In the genomic region with DNA sequence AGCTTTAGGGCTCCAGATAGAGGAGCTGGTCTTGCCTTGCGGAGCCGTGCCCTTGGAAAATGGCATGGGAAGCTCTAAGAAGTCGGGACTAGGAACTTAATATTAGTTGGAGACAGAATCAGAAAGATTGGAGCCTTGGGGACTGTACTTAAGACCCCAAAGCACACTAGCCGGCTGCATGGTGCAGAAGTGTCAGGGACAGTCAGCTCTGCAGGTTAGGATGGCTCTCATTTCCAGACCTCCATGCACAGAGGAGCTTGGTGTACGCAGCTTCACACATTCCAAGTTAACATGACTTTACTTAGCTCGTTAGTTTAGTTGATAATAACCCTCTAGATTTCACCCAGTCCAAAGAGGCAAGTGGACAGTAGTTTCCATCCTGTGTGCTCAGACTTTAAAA, we compare ENCODE assay signal across 8 mouse cellular contexts. TPM values are rescaled to one million over a fixed set of nuclear protein-coding genes. Genes with fewer than 3 reads are reported as not detected.
A peak's percentile ranks its signal among the peaks of the same experiment; 100 is the strongest.
DNase-seq lines count a peak whose midpoint lies in the region; ATAC-seq and TF ChIP-seq lines count a peak whose summit lies in the region.

No protein-coding gene starts in this region.

- WGBS in kidney, postnatal 0 days = 10% methylated on average over 6 of the region's 6 CpGs
- WGBS in embryonic facial prominence, embryonic 10.5 days = 17% methylated on average over 6 of the region's 6 CpGs
- WGBS in hindbrain, postnatal 0 days = 9% methylated on average over 6 of the region's 6 CpGs
- WGBS in midbrain, embryonic 16.5 days = 11% methylated on average over 6 of the region's 6 CpGs

- no peak for ATAC-seq in kidney, postnatal 0 days (replicated peaks; ENCODE audit: low FRiP score, low read depth)
- ATAC-seq in hindbrain, postnatal 0 days = 0 out of 2 replicates have a peak, but pooled peaks have one; percentile 6
- peak; percentile 66 for ATAC-seq in midbrain, embryonic 16.5 days

- H3K36me3 ChIP-seq in kidney, postnatal 0 days (ENCODE audit: insufficient read depth, low read length) = 0 out of 2 replicates have a peak, but pooled peaks cover 3% of the 10 kb centered on the region
- peaks cover 25% of the 10 kb centered on the region for H3K36me3 ChIP-seq in embryonic facial prominence, embryonic 10.5 days (replicated peaks)
- H3K36me3 ChIP-seq in hindbrain, postnatal 0 days (ENCODE audit: insufficient read depth, low read length) = peaks cover 17% of the 10 kb centered on the region; the same call in 1 of the 2 replicates
- H3K36me3 ChIP-seq in midbrain, embryonic 16.5 days (ENCODE audit: control insufficient read depth, insufficient read depth, low read length) = peaks cover 6% of the 10 kb centered on the region; the same call in 1 of the 2 replicates

- peak overlapping the region; percentile 70 for H3K9ac ChIP-seq in kidney, postnatal 0 days (ENCODE audit: low read depth, low read length)
- H3K9ac ChIP-seq in hindbrain, postnatal 0 days (replicated peaks; ENCODE audit: low read length) = peak overlapping the region; percentile 88
- peak overlapping the region; percentile 93 for H3K9ac ChIP-seq in midbrain, embryonic 16.5 days (ENCODE audit: low read depth, low read length)

- no peak for DNase-seq in kidney, postnatal 0 days (ENCODE audit: low spot score)
- no peak for DNase-seq in kidney, postnatal 14 days
- DNase-seq in embryonic facial prominence, embryonic 10.5 days (ENCODE audit: low spot score) = no peak
- no peak for DNase-seq in hindbrain, postnatal 0 days (ENCODE audit: low spot score)
- no peak for DNase-seq in left cerebral cortex, postnatal 36 days (ENCODE audit: low spot score in 2 of 2)
- no peak for DNase-seq in kidney, adult 11 months
- no peak for DNase-seq in left cerebral cortex, adult 9 months (ENCODE audit: low spot score in 2 of 2)

- H3K27me3 ChIP-seq in kidney, postnatal 0 days (ENCODE audit: insufficient read depth, low read length) = no peaks in the 10 kb centered on the region
- 0 out of 2 replicates have a peak, but pooled peaks cover 10% of the 10 kb centered on the region for H3K27me3 ChIP-seq in embryonic facial prominence, embryonic 10.5 days (replicated peaks; ENCODE audit: low read depth, poor library complexity, severe bottlenecking)
- no peaks in the 10 kb centered on the region for H3K27me3 ChIP-seq in hindbrain, postnatal 0 days (ENCODE audit: insufficient read depth, low read length)
- H3K27me3 ChIP-seq in midbrain, embryonic 16.5 days (ENCODE audit: control insufficient read depth, insufficient read depth, low read depth, low read length) = no peaks in the 10 kb centered on the region

- intact Hi-C loops in left cerebral cortex, postnatal 36 days (cut with DNase I) = no loop called here

- peak overlapping the region; percentile 89 for H3K27ac ChIP-seq in kidney, postnatal 0 days
- peak overlapping the region; percentile 87 for H3K27ac ChIP-seq in embryonic facial prominence, embryonic 10.5 days (replicated peaks)
- H3K27ac ChIP-seq in hindbrain, postnatal 0 days = peak overlapping the region; percentile 86
- peak overlapping the region; percentile 86 for H3K27ac ChIP-seq in midbrain, embryonic 16.5 days (ENCODE audit: low read length)

- H3K4me3 ChIP-seq in kidney, postnatal 0 days (replicated peaks; ENCODE audit: low read depth, low read length) = peak overlapping the region; percentile 61
- H3K4me3 ChIP-seq in embryonic facial prominence, embryonic 10.5 days = peak overlapping the region; percentile 71
- H3K4me3 ChIP-seq in hindbrain, postnatal 0 days (ENCODE audit: low read length) = peak overlapping the region; percentile 75
- H3K4me3 ChIP-seq in midbrain, embryonic 16.5 days (ENCODE audit: low read depth, low read length) = peak overlapping the region; percentile 79

- TF ChIP-seq CTCF in kidney, postnatal 0 days (IDR thresholded peaks at IDR 0.05; ENCODE audit: low read depth) = no peak
- TF ChIP-seq CTCF in hindbrain, postnatal 0 days (IDR thresholded peaks at IDR 0.05; ENCODE audit: low read depth) = no peak

- H3K9me3 ChIP-seq in kidney, postnatal 0 days (replicated peaks; ENCODE audit: low read length) = no peaks in the 10 kb centered on the region
- H3K9me3 ChIP-seq in embryonic facial prominence, embryonic 10.5 days = no peaks in the 10 kb centered on the region
- no peaks in the 10 kb centered on the region for H3K9me3 ChIP-seq in hindbrain, postnatal 0 days (ENCODE audit: low read length)
- no peaks in the 10 kb centered on the region for H3K9me3 ChIP-seq in midbrain, embryonic 16.5 days (replicated peaks; ENCODE audit: control insufficient read depth, low read length, poor library complexity, severe bottlenecking)

- peak overlapping the region; percentile 80 for H3K4me2 ChIP-seq in kidney, postnatal 0 days (ENCODE audit: low read length)
- peak overlapping the region; percentile 97 for H3K4me2 ChIP-seq in hindbrain, postnatal 0 days (ENCODE audit: low read depth, low read length)
- peak overlapping the region; percentile 88 for H3K4me2 ChIP-seq in midbrain, embryonic 16.5 days (ENCODE audit: low read length)

- 0 out of 2 replicates have a peak, but pooled peaks cover 8% of the 10 kb centered on the region for H3K4me1 ChIP-seq in kidney, postnatal 0 days (replicated peaks; ENCODE audit: insufficient read depth, low read length)
- H3K4me1 ChIP-seq in embryonic facial prominence, embryonic 10.5 days = peaks cover 14% of the 10 kb centered on the region
- H3K4me1 ChIP-seq in hindbrain, postnatal 0 days (ENCODE audit: insufficient read depth, low read length) = peaks cover 7% of the 10 kb centered on the region; the same call in 1 of the 2 replicates
- peaks cover 11% of the 10 kb centered on the region for H3K4me1 ChIP-seq in midbrain, embryonic 16.5 days (ENCODE audit: control insufficient read depth, insufficient read depth, low read length)

RNA-seq across cellular contexts. Expression of a gene that starts 0.6 kb away (rescaled TPM):
- 27.5 and 30.6 TPM in 2 replicates for polyA plus RNA-seq in kidney, postnatal 0 days (2015; fragmentation: Nextera tagmentation; extraction: Ambion mirVana)
- polyA plus RNA-seq in embryonic facial prominence, embryonic 10.5 days (2016; fragmentation: Nextera tagmentation; extraction: Ambion mirVana) = 24.6 and 26.6 TPM in 2 replicates
- 40.7 and 44.5 TPM in 2 replicates for total RNA-seq in hindbrain, postnatal 0 days (2014; rRNA removed)
- polyA plus RNA-seq in hindbrain, postnatal 0 days (2015; fragmentation: Nextera tagmentation; extraction: Ambion mirVana) = 40.2 and 40.4 TPM in 2 replicates
- 36.3 and 39.2 TPM in 2 replicates for polyA plus RNA-seq in midbrain, embryonic 16.5 days (2015; fragmentation: Nextera tagmentation; extraction: Ambion mirVana)
- 10 to 100 TPM; 34.6 to 37.5 TPM for total RNA-seq in left cerebral cortex, postnatal 36 days (2021)
